Mouse (Mus musculus): Measurements from ENCODE around the gene Armc9.

The Armc9 gene

GRCm38 (mm10) chr1:86277055-86277454 lies 122.5 kb downstream of the Armc9 start:
- in situ Hi-C loops (cut with MseI, MboI), result no loop called here

DNA sequence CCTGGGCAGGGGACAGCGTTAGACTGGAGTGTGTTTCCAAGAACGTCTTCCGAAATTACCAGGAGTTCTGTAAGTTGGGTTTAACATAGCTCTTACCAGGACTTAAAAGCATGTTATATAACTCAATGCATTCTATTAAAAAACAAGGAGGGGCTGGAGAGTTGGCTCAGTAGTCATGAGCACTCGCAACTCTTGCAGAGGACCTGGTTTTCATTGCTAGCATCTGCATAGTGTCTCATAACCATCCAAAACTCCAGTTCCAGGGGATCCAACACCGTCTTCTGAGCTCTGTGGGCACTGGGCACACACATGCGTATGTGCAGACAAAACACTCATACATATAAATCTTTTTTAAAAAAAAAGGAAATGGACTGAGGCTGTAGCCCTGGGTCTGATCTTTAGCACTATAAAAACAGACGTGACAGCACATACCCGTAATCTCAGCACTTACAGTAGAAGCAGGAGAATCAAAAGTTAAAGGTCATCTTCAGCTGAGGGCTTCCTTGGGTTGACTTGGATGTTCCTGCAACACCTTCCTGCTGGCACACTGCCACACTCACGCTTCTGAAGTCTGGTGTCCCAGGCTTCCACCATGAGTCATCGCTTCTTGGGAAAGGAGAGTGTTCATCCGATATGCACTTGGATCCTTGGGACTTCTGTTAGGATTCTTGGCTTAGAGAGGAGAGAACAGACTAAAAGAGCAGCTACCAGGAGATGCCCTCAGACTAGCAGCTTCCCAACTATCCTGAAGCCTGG lies 127.4 kb downstream of the Armc9 start:
- in situ Hi-C loops (cut with MseI, MboI), result no loop called here

DNA sequence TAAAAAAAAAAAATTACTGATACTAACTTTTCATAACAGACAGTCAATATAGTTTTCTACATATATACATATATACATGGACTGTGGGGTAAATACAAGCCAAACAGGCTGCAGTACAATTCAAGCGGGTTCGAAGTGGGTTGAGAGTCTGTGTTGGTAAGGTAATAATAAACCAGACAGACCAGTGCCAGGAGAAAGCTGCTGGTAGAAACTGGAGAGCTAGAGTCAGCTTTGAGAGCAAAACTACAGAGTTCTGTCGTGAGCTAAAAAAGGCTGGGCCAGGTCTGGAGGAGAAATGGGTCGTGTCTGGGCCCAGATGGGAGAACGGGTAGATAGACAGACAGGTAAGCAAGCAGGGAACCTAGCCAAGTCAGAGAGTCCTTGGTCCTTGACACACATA lies 129.5 kb downstream of the Armc9 start:
- in situ Hi-C loops (cut with MseI, MboI), result no loop called here

GRCm38 (mm10) chr1:86285295-86285694 lies 130.7 kb downstream of the Armc9 start:
- in situ Hi-C loops (cut with MseI, MboI), result no loop called here

DNA sequence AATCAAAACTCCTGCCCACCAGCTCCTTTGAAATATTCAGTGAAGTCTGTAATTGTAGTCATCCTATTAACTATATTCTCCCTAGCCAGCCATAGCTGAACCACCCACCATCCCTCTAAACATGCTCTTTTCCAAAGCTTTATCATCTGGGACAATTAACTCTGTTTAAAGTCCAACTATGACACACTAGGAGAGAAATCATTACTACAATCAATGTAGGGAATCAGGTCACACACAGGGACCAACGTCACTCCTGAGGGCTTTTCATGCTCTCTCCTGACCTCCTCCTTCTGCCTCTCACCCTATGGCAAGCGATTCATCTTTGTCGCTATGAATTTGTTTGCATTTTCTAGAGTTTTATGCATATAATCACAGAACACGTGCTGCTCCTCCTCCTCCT lies 132.9 kb downstream of the Armc9 start:
- in situ Hi-C loops (cut with MseI, MboI), result no loop called here

GRCm38 (mm10) chr1:86290452-86290851 lies 135.9 kb downstream of the Armc9 start:
- in situ Hi-C loops (cut with MseI, MboI), result no loop called here

DNA sequence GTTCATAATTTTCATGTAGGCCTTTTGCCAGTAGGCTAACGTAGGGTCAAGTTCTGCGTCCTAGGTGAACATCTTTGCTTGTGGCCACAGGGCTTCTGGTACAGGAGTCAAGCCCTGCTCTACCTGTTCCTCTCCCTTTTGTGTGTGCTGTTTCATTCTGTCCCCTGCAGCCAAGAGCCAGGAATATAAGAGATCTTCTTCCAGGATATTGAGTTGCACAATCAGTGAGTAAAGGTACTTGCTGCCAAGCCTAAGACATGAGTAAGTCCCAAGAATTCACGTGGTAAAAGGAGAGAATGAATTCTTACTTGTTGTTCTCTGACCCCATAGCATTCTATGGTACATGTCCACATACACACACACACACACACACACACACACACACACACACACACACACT lies 138.5 kb downstream of the Armc9 start:
- in situ Hi-C loops (cut with MseI, MboI), result no loop called here

DNA sequence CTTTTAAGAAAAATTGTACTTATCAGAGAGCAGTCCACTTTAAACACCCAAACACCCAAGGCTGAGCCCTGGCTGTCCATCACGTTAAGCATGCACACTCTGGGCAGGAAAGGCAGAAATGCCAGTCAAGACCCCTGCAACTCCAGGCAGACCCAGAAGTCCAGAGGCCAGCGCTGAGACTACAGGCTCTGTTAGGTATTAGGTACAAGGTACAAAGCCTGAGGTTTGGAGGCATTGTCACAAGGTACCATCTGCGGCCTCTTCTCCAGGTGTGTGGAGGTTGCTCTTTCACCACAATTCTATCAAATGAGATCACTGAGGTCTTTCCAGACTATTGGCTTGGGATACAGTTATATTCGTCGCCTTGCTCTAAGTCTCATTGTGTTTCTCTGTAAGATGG lies 139.3 kb downstream of the Armc9 start:
- in situ Hi-C loops (cut with MseI, MboI), result no loop called here

- in situ Hi-C loops (cut with MseI, MboI), result no loop called here
These were observed 139.9 kb downstream of the Armc9 start for GRCm38 (mm10) chr1:86294472-86294871.

GRCm38 (mm10) chr1:86300093-86300492 lies 145.5 kb downstream of the Armc9 start:
- in situ Hi-C loops (cut with MseI, MboI), result no loop called here

GRCm38 (mm10) chr1:86300731-86301130 lies 146.2 kb downstream of the Armc9 start:
- in situ Hi-C loops (cut with MseI, MboI), result no loop called here

- in situ Hi-C loops (cut with MseI, MboI), result no loop called here
These were observed 146.9 kb downstream of the Armc9 start for GRCm38 (mm10) chr1:86301221-86302091.

DNA sequence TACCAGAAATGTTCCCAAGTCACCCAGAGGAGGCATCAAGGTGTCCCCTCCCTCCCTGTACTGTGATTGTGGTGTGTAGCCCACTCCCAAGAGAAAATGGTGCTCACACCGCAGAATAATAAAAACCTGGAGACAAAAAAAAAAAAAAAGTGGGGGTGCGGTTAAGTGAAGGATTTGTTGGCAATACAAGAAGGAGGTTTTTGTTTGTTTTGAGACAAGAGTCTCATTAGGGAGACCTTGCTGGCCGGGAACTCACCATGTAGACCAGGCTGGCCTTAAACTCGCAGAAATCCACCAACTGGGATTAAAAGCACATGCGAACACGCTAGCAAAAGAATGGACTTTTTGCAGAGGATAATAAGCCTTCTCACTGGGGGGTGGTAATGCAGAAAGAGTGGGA lies 148.0 kb downstream of the Armc9 start, which contains the start of gene B3gnt7:
TSS of gene B3gnt7 (plus strand) at position 301 of the 400 bp plus-strand sequence.
- in situ Hi-C loops (cut with MseI, MboI), result no loop called here

DNA sequence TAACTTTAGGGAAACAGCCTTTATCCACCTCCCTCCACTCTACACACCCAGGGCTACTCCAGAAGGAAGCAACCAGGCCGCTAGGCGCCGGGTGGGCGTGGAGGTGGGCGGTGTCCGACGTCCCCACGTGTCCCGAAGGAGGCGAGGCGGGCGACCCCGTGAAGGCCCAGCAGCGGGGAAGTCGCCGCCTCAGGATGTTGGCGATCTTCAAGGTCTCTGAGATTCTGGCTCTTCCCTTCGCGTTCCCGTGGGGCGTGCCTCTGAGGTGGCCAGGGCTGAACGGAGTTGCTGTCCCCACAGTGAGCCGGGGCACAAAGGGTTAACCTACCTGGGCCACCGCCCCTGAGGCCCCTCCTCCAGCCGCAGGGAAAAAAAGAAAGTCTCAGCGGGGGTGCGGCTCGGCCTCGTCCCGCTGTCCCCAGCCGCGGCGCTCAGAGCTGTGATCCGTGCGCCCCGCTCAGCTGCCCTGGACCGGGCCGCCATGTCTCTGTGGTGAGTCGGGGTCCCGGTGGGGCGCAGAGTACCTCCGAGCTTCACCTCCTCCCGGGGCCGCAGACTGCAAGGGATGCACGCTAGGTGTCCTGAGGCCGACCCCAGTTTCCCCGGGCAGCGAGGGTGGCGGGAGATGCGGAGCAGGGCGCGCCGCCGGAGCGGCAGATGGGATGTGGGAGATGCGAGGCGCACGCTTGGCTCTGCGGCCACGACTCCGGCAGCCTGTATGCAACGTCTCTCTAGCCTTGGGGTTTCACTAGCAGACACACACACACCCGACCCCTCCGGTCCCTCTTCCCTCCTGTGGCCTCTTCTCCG lies 148.7 kb downstream of the Armc9 start:
- in situ Hi-C loops (cut with MseI, MboI), result no loop called here

DNA sequence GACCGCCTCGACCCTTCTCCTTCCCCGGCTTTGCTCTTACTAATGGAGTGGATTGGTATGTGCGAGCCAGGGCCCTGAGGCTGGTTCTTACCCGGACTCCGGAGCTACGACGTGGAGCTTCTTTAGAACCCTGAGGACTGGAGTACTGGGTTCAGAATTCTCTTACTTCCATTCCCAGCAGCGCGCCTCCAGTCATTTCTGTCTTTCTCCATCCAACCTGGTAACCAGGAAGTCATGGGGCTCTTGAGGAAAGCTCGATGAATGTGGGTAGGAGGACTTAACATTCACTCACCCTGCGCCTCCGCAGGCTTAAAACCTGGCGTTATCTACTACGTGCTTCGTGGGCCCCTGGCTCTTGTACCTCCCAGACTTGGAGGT lies 149.3 kb downstream of the Armc9 start:
- in situ Hi-C loops (cut with MseI, MboI), result no loop called here

DNA sequence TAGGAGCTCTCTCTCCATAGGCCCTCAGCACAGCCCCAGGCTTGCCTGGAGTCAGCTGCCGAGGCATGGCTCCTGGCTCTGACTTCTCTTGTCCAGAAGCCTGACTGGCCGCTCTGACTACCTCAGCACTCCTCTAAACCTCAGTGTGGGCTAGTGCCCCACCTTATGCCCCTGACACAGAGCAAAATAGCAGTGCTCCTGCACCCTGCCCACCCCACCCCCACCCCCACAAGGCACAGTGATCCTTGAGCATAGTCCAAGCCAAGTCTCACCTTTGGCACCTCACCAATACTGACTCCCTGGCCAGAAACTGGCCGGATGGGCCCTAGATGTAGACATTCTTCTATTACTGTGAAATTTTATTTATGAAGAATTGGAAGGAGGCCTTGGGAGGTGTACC lies 152.1 kb downstream of the Armc9 start:
- in situ Hi-C loops (cut with MseI, MboI), result no loop called here

DNA sequence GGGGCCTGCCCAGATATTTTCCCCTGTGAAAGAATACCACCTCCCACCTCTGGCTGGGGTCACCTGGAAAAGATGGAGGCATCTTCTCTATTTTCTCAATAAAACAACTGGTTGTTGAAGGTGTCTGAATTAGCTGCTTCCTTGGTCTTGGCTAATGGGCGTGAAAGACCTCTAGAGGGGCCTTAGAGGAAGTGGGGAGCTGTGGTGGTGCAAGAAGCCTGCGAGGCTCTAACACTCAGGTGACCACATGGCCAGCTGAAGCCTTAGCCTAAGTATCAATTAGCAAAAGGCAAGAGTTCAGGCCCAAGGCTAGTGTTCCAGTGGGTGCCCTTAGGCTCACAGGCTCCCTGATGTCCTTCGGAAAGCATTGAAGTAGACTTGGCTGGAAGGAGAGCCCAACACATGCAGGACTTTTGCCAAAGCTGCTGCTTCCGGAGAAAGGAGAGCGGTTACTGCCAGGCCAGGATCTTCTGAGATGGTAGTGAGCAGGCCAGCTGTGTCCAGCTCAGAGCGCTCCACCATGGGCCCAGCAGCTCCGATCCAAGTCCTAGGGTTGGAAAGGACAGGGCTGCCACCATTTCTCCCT lies 152.7 kb downstream of the Armc9 start:
- in situ Hi-C loops (cut with MseI, MboI), result no loop called here

- in situ Hi-C loops (cut with MseI, MboI), result no loop called here
These were observed 153.5 kb downstream of the Armc9 start for GRCm38 (mm10) chr1:86307871-86308641.

- in situ Hi-C loops (cut with MseI, MboI), result no loop called here
These were observed 154.8 kb downstream of the Armc9 start for GRCm38 (mm10) chr1:86309270-86309833.

DNA sequence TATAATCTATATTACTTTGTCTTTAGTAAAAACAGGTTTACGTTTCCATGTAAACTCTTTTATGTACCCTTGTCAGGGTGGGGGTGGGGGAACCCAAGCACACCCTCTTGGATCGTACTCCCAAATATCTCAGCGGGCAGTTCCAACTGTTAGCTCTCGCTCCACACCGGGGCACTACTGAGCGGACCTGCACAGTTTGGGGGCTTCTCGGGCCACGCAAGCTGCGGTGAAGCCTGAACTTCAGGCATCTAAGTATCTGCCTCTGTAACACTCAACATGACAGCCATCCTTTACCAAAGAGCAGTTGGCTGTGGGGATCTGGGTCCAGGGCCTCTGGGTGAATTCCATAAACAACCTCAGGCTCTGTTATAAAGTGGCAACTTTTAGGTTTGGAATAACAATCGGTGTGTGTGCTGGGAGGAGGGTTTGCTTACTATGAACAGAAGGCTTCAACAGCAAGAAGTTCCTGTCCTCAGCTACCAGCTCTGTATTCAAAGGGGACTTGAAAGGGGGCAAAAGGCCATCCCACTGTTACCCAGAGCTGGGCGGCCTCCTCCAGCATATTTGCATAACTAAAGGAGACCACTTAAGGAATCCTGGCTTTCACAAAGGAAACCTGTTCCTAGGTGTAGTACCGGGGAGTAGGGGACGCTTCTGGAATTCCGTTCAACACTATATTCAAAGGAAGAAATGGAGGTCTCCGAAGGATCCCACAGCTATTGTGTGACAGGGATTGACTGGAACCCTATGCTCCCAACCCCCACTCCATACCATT lies 156.1 kb downstream of the Armc9 start:
- in situ Hi-C loops (cut with MseI, MboI), result no loop called here
